Mouse (Mus musculus) neural tube, embryonic 14.5 days (tissue): ENCODE results near the gene Syngr4. TPM values are rescaled to one million over a fixed set of nuclear protein-coding genes. Genes with fewer than 3 reads are reported as not detected.

Experiments used
- ATAC-seq: fragments of 200-750 bp; cut with Nextera tagmentation; 2 replicates; pipeline ENCODE4 v1.8.0; 2017; ENCODE audit warnings: low read depth, mild to moderate bottlenecking, moderate TSS enrichment, moderate library complexity
- H3K27ac ChIP-seq: fragments of 300-500 bp; sonication (generic); 2 replicates; pipeline ENCODE4 v1.5.1; 2014; ENCODE audit warnings: low read depth, mild to moderate bottlenecking, control low read depth, low read length, moderate library complexity, mixed read lengths
- H3K27me3 ChIP-seq: fragments of 300-500 bp; sonication (generic); 2 replicates; pipeline ENCODE4 v1.6.1; 2014; ENCODE audit warnings: low read length; ENCODE audit not compliant: control insufficient read depth, insufficient read depth
- H3K36me3 ChIP-seq: fragments of 300-500 bp; sonication (generic); 2 replicates; pipeline ENCODE4 v1.6.1; 2014; ENCODE audit warnings: low read length, mixed read lengths; ENCODE audit not compliant: control insufficient read depth, insufficient read depth
- H3K4me1 ChIP-seq: fragments of 300-500 bp; sonication (generic); 2 replicates; pipeline ENCODE4 v1.6.1; 2014; ENCODE audit warnings: low read length; ENCODE audit not compliant: control insufficient read depth, insufficient read depth
- H3K4me2 ChIP-seq: fragments of 300-500 bp; sonication (generic); 2 replicates; pipeline ENCODE4 v1.6.1; 2014; ENCODE audit warnings: mild to moderate bottlenecking, low read depth, low read length, control low read depth
- H3K4me3 ChIP-seq: fragments of 300-500 bp; sonication (generic); 2 replicates; pipeline ENCODE4 v1.5.1; 2014; ENCODE audit warnings: low read depth, low read length, control low read depth, mixed read lengths
- H3K9ac ChIP-seq: fragments of 300-500 bp; sonication (generic); replicated peaks from 2 replicates; pipeline ENCODE4 v1.6.1; 2014; ENCODE audit warnings: low read depth, mild to moderate bottlenecking, control low read depth, low read length, mixed read lengths
- H3K9me3 ChIP-seq: fragments of 300-500 bp; sonication (generic); 2 replicates; pipeline ENCODE4 v1.6.1; 2016; ENCODE audit warnings: low read length; ENCODE audit not compliant: control insufficient read depth
- WGBS: fragments of 180-500 bp; shearing (Covaris S2); extraction: QIAGEN DNeasy Blood & Tissue Kit; methylation state at CpG from one replicate; pipeline ENCODE4 v1.1.7; 2014; 5-methylcytosine and 5-hydroxymethylcytosine counted together
- polyA plus RNA-seq: library from polyadenylated mRNA; unstranded; fragments of >200 nt; fragmentation: Nextera tagmentation; extraction: Ambion mirVana; gene quantifications from 2 replicates; pipeline ENCODE4 v1.2.1, GENCODE M21; 2014

Syngr4 gene
- polyA plus RNA-seq, 1 experiment from 2014 or later, result not detected

DNA sequence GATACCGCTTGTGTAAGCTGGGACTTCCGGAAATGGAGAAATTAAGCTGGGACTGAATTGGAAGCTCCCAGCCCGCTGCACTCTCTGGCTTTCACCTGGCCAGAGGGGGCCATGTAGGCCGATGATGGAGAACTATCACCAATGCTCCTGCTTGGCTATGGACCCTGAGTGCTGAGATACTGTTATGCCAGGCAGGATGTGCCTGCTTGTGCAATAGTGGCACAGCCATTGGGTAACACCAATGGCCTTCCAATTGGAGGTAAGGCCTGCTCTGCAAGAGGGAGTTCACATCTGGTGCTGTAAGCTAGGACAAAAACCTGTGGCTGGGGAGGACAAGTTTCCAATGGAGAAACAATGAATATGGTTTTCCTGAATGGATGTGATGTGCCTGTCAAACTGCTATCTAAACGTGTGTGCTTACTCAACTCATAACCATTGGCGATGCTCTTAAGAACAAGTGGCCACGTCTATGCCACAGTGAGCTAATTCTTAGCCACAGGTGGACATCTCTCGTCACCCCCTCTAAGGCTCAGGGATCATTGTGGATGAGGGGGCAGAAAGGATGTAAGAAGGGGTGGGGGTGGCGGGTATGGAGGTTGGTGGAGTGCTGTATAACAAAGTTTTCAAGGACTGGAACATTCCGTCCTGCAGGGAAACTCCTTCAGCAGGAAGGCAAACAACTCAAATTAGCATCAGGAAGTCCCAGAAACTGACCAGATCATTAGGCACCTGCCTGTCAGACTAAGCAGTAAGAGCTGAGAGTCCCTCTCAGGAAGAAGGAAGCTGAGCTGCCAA lies 53.4 kb downstream of the Syngr4 start:
- Histone ChIP-seq H3K27ac (no peak overlapping the region), H3K27me3 (peaks cover 8% of the 10 kb centered on the region; the same call in 1 of the 2 replicates), H3K36me3 (no peaks in the 10 kb centered on the region), H3K9me3 (no peaks in the 10 kb centered on the region), H3K4me2 (no peak overlapping the region), H3K4me1 (no peaks in the 10 kb centered on the region), H3K4me3 (no peak overlapping the region), H3K9ac (no peak overlapping the region)
- no peak for ATAC-seq
- WGBS, result 90% methylated on average over 10 of the region's 10 CpGs

Other genes with a start within 250 kb of the Syngr4 start
- gene Fut2, start 230.3 kb downstream of the Syngr4 start, polyA plus RNA-seq, result 0.15 and 0.51 TPM in 2 replicates
- gene Ntn5, start 212.7 kb downstream of the Syngr4 start, polyA plus RNA-seq, result 1.8 TPM in 1 of 2 replicates, not detected in the other
- gene Sec1, start 202.3 kb downstream of the Syngr4 start, polyA plus RNA-seq, result 0.13 and 0.54 TPM in 2 replicates
- 31.9 and 32.8 TPM in 2 replicates for gene Car11, start 196.9 kb downstream of the Syngr4 start, polyA plus RNA-seq
- 2.5 and 2.6 TPM in 2 replicates for gene Dbp, start 191.6 kb downstream of the Syngr4 start, polyA plus RNA-seq
- 603 and 609 TPM in 2 replicates for gene Rpl18, start 181.3 kb downstream of the Syngr4 start, polyA plus RNA-seq
- gene Sphk2, start 178.7 kb downstream of the Syngr4 start, polyA plus RNA-seq, result 15.6 and 19.1 TPM in 2 replicates
- 0.17 and 0.24 TPM in 2 replicates for gene Fam83e, start 175.5 kb downstream of the Syngr4 start, polyA plus RNA-seq
- not detected in 2 replicates for gene Spaca4, start 170.9 kb downstream of the Syngr4 start, polyA plus RNA-seq
- gene Lmtk3, start 113.0 kb downstream of the Syngr4 start, polyA plus RNA-seq, result 21.2 and 32.3 TPM in 2 replicates
- 6.8 and 9.7 TPM in 2 replicates for gene Sult2b1, start 112.0 kb downstream of the Syngr4 start, polyA plus RNA-seq
- 223 and 266 TPM in 2 replicates for gene Cyth2, start 82.1 kb downstream of the Syngr4 start, polyA plus RNA-seq
- 1.1 and 1.3 TPM in 2 replicates for gene Kcnj14, start 71.9 kb downstream of the Syngr4 start, polyA plus RNA-seq
- 39.0 and 40.5 TPM in 2 replicates for gene Grwd1, start 65.8 kb downstream of the Syngr4 start, polyA plus RNA-seq
- 67.9 and 98.6 TPM in 2 replicates for gene Kdelr1, start 23.9 kb downstream of the Syngr4 start, polyA plus RNA-seq
- 3.4 and 4.3 TPM in 2 replicates for gene Grin2d, start 18.3 kb downstream of the Syngr4 start, polyA plus RNA-seq
- gene Tmem143, start 227 bp upstream of the Syngr4 start, polyA plus RNA-seq, result 4.0 and 4.8 TPM in 2 replicates
- gene Emp3, start 24.7 kb upstream of the Syngr4 start, polyA plus RNA-seq, result 5.3 and 36.4 TPM in 2 replicates
- 3.8 and 4.0 TPM in 2 replicates for gene Ccdc114, start 27.4 kb upstream of the Syngr4 start, polyA plus RNA-seq
- 0.37 and 0.40 TPM in 2 replicates for gene Abcc6, start 133.6 kb upstream of the Syngr4 start, polyA plus RNA-seq
- gene Nomo1, start 137.0 kb upstream of the Syngr4 start, polyA plus RNA-seq, result 26.0 and 28.5 TPM in 2 replicates
- 1.4 and 1.7 TPM in 2 replicates for gene Kcnj11, start 204.1 kb upstream of the Syngr4 start, polyA plus RNA-seq